8 mouse cellular contexts compared by ENCODE assay signal in genomic region chr10:26564462-26564861, GRCm38 (mm10).
DNase-seq lines count a peak whose midpoint lies in the region; ATAC-seq lines count a peak whose summit lies in the region.

No protein-coding gene starts in this region.

- no peaks in the 10 kb centered on the region for H3K36me3 ChIP-seq in embryonic facial prominence, embryonic 15.5 days
- H3K36me3 ChIP-seq in midbrain, embryonic 15.5 days (replicated peaks): no peaks in the 10 kb centered on the region

- no peak for ATAC-seq in cerebellum, adult (ENCODE audit: insufficient number of reproducible peaks, low FRiP score, low TSS enrichment)
- peak; percentile 39; the same call in 1 of the 2 replicates for ATAC-seq in embryonic facial prominence, embryonic 15.5 days (ENCODE audit: insufficient number of reproducible peaks, low FRiP score, low TSS enrichment, low read depth)
- peak; percentile 71 for ATAC-seq in midbrain, embryonic 15.5 days (replicated peaks)

- 15% methylated on average over 11 of the region's 11 CpGs for WGBS in embryonic facial prominence, embryonic 15.5 days
- WGBS in midbrain, embryonic 15.5 days: 35% methylated on average over 11 of the region's 11 CpGs

- H3K27me3 ChIP-seq in embryonic facial prominence, embryonic 15.5 days: no peaks in the 10 kb centered on the region
- no peaks in the 10 kb centered on the region for H3K27me3 ChIP-seq in midbrain, embryonic 15.5 days (replicated peaks)

- DNase-seq in cerebellum, adult 8-10 months: peak; percentile 1
- DNase-seq in NIH3T3 (ENCODE audit: low read depth): peak; percentile 99
- DNase-seq in heart, postnatal 10 days: peak; percentile 62 to 64
- peak; percentile 35 to 49 for DNase-seq in left cerebral cortex, postnatal 25 days (ENCODE audit: low spot score in 2 of 2)
- peak; percentile 48 for DNase-seq in thymus, postnatal 0 days (ENCODE audit: low spot score)

- H3K4me3 ChIP-seq in embryonic facial prominence, embryonic 15.5 days (replicated peaks): peak overlapping the region; percentile 18; the same call in 1 of the 2 replicates
- no peak overlapping the region for H3K4me3 ChIP-seq in midbrain, embryonic 15.5 days

- peak overlapping the region; percentile 42 for H3K4me2 ChIP-seq in embryonic facial prominence, embryonic 15.5 days (replicated peaks)
- peak overlapping the region; percentile 22; the same call in 1 of the 2 replicates for H3K4me2 ChIP-seq in midbrain, embryonic 15.5 days

- no peak overlapping the region for H3K9ac ChIP-seq in embryonic facial prominence, embryonic 15.5 days
- H3K9ac ChIP-seq in midbrain, embryonic 15.5 days: no peak overlapping the region

- H3K4me1 ChIP-seq in embryonic facial prominence, embryonic 15.5 days: peaks cover 9% of the 10 kb centered on the region
- H3K4me1 ChIP-seq in midbrain, embryonic 15.5 days: 0 out of 2 replicates have a peak, but pooled peaks cover 4% of the 10 kb centered on the region

- H3K27ac ChIP-seq in embryonic facial prominence, embryonic 15.5 days (replicated peaks): 0 out of 2 replicates have a peak overlapping the region, but pooled peaks have one; percentile 39
- no peak overlapping the region for H3K27ac ChIP-seq in midbrain, embryonic 15.5 days

- no peaks in the 10 kb centered on the region for H3K9me3 ChIP-seq in embryonic facial prominence, embryonic 15.5 days (replicated peaks)
- no peaks in the 10 kb centered on the region for H3K9me3 ChIP-seq in midbrain, embryonic 15.5 days

- intact Hi-C loops in heart, postnatal 10 days (cut with DNase I): no loop called here
- intact Hi-C loops in left cerebral cortex, postnatal 25 days (cut with DNase I): no loop called here

Comparison
In these comparisons a context has a peak if more than half of its experiments do, and no peak if none do; other contexts are left out.
1. DNase-seq: peak in every context shown above with its lines; median percentile 99 in NIH3T3; 63 in heart, postnatal 10 days; 48 in thymus, postnatal 0 days; 42 in left cerebral cortex, postnatal 25 days; 1 in cerebellum, adult 8-10 months.